Mouse (Mus musculus) C2C12 (cell line): ENCODE data around the gene Enc1.

ENCODE experiments used
- CTCF ChIP-seq: IDR thresholded peaks from one replicate; pipeline ENCODE4 v1.5.1; 2011; ENCODE audit not compliant: control insufficient read depth, insufficient read depth, insufficient read length
- FOSL1 ChIP-seq: IDR thresholded peaks from one replicate; pipeline ENCODE4 v1.8.0; 2011; ENCODE audit warnings: mild to moderate bottlenecking, low read length; ENCODE audit not compliant: poor library complexity, insufficient read depth, severe bottlenecking
- MAX ChIP-seq: IDR thresholded peaks from one replicate; pipeline ENCODE4 v1.6.1; 2011; ENCODE audit warnings: mild to moderate bottlenecking, control low read depth
- MYOD1 ChIP-seq: IDR thresholded peaks from one replicate; pipeline ENCODE4 v1.6.1; 2011; ENCODE audit warnings: low read depth; ENCODE audit not compliant: control insufficient read depth, insufficient read length
- MYOG ChIP-seq: IDR thresholded peaks from one replicate; pipeline ENCODE4 v1.6.1; 2011; ENCODE audit not compliant: control insufficient read depth, insufficient read length; ENCODE audit errors: extremely low read depth
- USF1 ChIP-seq: IDR thresholded peaks from one replicate; pipeline ENCODE4 v1.6.1; 2011; ENCODE audit warnings: low read depth, mild to moderate bottlenecking, control low read depth, moderate library complexity

DNA sequence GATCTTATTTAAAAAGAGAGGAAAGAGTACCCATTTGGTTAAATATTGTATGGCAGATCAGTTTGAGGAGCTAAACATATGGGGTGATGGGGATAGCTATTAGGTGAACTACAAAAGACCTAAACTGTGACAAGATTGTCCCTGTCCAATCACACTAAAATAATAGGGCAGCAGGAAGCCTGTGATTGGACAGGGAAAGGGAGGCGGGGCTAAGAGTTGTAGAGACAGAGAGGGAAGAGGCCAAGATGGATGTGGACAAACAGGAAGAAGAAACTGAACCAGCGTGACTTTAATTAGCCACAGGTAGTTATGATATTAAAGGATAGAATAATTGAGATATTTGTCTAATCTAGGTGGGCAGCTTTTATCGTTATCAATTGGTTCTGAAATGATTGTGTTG lies 20.9 kb upstream of the Enc1 start:
- TF ChIP-seq CTCF: no peak
- no peak for TF ChIP-seq MAX
- no peak for TF ChIP-seq MYOG
- TF ChIP-seq USF1: no peak
- no peak for TF ChIP-seq MYOD1
- TF ChIP-seq FOSL1: no peak
